Mouse (Mus musculus): ENCODE measurements at regions not wholly inside any gene's neighbourhood (a gene's known extent, or its start where the extent isn't known, plus 50 kb on each side); places are given as distances from the start of the nearest gene placed in this dataset.

DNA sequence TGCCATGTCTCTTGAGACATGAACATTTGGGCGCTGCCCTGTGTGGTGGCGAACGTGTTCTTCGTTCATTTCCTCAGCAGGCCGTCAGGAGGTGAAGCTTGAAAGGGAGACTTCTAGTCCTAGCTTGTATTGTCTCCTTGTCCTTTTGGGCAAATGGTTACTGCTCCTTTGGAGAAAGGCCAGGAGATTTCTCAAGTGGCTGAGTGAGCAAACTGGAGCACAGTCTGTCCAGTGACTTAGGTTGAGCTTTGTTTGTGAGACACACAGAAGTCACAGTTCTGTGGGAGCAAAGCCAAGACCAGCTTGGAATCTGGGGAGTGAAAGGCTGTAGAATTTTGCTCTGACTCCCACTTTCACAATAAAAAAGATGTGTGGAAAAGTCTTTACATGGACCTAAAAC, 203.3 kb upstream of the Nampt start:
- TF ChIP-seq CTCF (IDR thresholded peaks at IDR 0.05; ENCODE audit: control insufficient read depth, insufficient read depth, insufficient read length) (no peak), MYOD1 (IDR thresholded peaks at IDR 0.05; ENCODE audit: control insufficient read depth, insufficient read length, low read depth) (no peak), USF1 (IDR thresholded peaks at IDR 0.05; ENCODE audit: low read depth) (no peak), MAX (IDR thresholded peaks at IDR 0.05) (no peak), CEBPB (IDR thresholded peaks at IDR 0.05; ENCODE audit: low read depth) (no peak), FOSL1 (IDR thresholded peaks at IDR 0.05; ENCODE audit: insufficient read depth, low read length, poor library complexity, severe bottlenecking) (no peak)
